Mouse (Mus musculus) bone marrow, adult 2 months (tissue): ENCODE data around the gene Cspg4. TPM values are rescaled to one million over a fixed set of nuclear protein-coding genes. Genes with fewer than 3 reads are reported as not detected.

Source experiments
- H3K27ac ChIP-seq: fragments of 200-500 bp; 2 replicates; pipeline ENCODE4 v1.5.1; 2012; ENCODE audit warnings: low read depth, mild to moderate bottlenecking, control low read depth, inconsistent platforms, low read length; ENCODE audit not compliant: control insufficient read depth, poor library complexity, insufficient read depth
- H3K4me1 ChIP-seq: fragments of 200-500 bp; 2 replicates; pipeline ENCODE4 v1.6.1; 2011; ENCODE audit warnings: low read length; ENCODE audit not compliant: control insufficient read depth, insufficient read depth
- H3K4me3 ChIP-seq: fragments of 200-500 bp; replicated peaks from 2 replicates; pipeline ENCODE3; 2011; ENCODE audit warnings: mild to moderate bottlenecking, low read depth, low read length, control low read depth; ENCODE audit not compliant: control insufficient read depth
- CTCF ChIP-seq: fragments of 200-500 bp; IDR thresholded peaks from 2 replicates; pipeline ENCODE4 v1.5.1; 2011; ENCODE audit warnings: low read length, control low read depth; ENCODE audit not compliant: control insufficient read depth, insufficient read depth
- POLR2A ChIP-seq: fragments of 200-500 bp; IDR thresholded peaks from 2 replicates; pipeline ENCODE4 v1.6.1; 2011; ENCODE audit warnings: low read depth, mild to moderate bottlenecking, control low read depth, low read length, borderline replicate concordance; ENCODE audit not compliant: control insufficient read depth
- WGBS: fragments of 180-500 bp; shearing (Covaris S2); methylation state at CpG from one replicate; pipeline ENCODE4 v1.1.7; 2018; 5-methylcytosine and 5-hydroxymethylcytosine counted together
- polyA plus RNA-seq: library from polyadenylated mRNA; stranded (reverse); fragments of >200 nt; gene quantifications from 2 replicates; pipeline ENCODE4 v1.2.4, GENCODE M21; 2011; ENCODE audit warnings: low replicate concordance; ENCODE audit not compliant: missing spikeins, insufficient read depth, insufficient read length

The Cspg4 gene
- polyA plus RNA-seq, 1 experiment, result 1.4 TPM

DNA sequence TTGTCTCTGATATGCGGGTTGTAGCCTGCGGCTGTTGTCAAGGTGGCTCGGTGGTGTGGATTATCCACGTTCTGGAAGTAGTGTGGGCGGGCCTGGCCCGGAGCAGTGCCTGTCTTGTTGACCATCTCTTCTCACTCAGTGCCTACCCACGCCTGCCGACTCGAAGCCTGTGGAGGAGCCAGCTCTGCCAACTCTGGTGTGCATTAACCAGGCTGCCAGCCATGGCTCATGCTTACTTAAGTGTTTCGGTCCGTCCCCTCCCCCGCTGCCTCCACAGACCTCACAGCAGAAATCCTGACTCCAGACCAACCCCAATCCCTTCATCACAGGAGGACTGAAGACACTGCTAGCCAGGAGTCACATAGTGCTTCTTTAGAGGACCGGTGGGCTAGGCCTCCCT lies 4.7 kb downstream of the Cspg4 start:
- H3K27ac ChIP-seq, result no peak overlapping the region
- H3K4me1 ChIP-seq, result no peaks in the 10 kb centered on the region
- TF ChIP-seq POLR2A, result no peak
- no peak for TF ChIP-seq CTCF
- no peak overlapping the region for H3K4me3 ChIP-seq
- WGBS, result 75% methylated on average over 13 of the region's 13 CpGs

DNA sequence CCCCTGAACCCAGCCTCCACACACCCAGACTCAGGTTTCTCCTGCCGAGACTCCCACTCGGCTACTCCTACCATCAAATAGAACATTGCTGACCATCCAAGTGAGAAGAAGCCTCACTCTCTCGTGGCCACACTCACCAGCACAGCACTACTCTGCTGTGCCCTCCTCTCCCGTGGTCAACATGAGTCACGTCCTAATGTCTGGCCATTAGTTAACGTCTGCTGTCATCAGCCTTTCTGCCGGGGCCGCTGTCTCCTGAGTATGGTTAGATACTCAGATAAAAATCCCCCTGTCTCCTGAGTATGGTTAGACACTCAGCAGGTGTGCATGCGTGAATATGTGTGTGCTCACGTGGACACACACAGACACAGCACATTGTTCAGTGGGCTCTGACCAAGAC lies 5.9 kb downstream of the Cspg4 start:
- Histone ChIP-seq H3K4me1 (no peaks in the 10 kb centered on the region), H3K4me3 (no peak overlapping the region), H3K27ac (no peak overlapping the region)
- no peak for TF ChIP-seq CTCF
- TF ChIP-seq POLR2A, result no peak
- WGBS, result 54% methylated on average over 10 of the region's 10 CpGs

DNA sequence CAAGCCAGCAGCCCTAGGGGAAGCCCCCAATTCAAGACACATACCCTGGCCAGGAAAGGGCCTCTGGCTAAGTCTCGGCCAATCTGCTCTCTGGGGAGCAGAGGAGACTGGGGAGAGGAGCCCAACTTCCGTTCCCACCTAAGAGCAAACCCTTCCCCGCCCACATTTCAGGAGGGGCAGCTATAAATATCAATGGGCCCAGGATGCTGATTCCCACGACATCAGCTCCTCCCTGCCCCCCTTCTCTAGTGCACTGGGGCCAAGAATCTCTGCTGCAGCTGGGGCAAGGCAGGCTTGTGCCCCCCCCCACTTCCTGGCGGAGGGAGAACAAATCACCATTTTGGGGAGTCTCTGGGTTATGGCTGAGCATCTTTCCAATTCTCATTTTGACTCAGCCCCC lies 6.4 kb downstream of the Cspg4 start:
- WGBS, result 33% methylated on average over 5 of the region's 5 CpGs
- no peak overlapping the region for H3K27ac ChIP-seq
- H3K4me3 ChIP-seq, result no peak overlapping the region
- TF ChIP-seq CTCF, result no peak
- TF ChIP-seq POLR2A, result no peak
- no peaks in the 10 kb centered on the region for H3K4me1 ChIP-seq

DNA sequence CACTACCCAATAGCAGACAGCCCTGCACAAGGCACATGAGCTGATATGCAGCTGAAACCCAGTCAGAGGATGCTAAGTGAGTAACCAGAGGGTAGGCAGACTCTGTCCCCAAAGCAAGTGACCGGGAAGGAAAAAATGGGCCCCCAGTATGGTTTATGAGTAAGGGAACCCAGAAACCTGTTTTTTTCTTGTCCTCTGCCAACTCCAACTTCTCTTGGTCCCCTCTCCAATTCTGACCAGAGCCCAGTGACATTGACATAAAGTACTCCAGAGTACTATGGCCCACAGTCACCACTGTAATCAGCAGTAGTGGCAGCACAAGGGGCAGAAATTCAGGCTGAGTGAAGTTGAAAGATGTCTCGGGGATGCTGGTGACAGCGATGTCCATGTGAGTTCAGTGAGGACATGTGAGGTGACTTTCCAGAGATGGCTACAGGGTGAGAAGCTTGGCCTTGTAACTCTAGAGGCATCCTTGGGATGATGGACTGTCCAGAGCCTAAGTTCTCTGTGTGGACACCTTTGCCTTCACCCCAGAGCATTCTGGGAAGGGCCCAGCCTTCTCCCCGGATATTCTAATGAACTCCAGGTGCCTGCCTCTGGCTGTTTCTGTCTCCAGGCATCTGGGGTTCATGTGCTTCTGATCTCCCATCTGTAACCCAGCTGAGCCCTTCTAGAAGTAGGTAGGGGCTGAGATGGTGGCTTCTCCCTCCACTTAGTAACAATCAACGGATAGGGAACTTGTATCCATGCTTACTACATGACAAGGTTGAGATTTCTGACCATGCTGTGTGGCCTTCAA lies 7.5 kb downstream of the Cspg4 start:
- WGBS, result 79% methylated on average over 5 of the region's 5 CpGs
- Histone ChIP-seq H3K27ac (no peak overlapping the region), H3K4me1 (no peaks in the 10 kb centered on the region), H3K4me3 (no peak overlapping the region)
- TF ChIP-seq CTCF (no peak), POLR2A (no peak)

DNA sequence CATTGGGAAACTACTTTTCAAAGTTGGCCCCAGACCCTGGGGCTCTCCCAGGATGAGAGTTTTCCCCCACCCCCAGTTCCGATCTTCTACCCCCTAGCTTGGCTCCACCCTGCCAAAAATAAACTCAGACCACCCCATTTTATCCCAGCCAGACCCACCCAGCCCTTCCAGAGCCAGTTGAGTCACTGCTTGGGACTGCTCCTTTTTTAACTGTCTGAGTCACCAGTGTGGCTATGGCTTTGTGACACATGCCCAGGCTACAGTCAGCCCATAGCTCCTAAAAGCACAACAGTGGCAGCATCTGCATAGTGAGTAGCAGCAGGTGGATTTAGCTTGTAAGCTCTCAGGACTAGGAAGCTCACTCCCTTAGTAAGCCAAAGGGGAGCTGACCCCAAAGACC lies 8.3 kb downstream of the Cspg4 start:
- H3K27ac ChIP-seq, result no peak overlapping the region
- TF ChIP-seq CTCF, result no peak
- no peak for TF ChIP-seq POLR2A
- no peak overlapping the region for H3K4me3 ChIP-seq
- WGBS, result 32% methylated on average over 1 of the region's 1 CpGs
- H3K4me1 ChIP-seq, result no peaks in the 10 kb centered on the region

DNA sequence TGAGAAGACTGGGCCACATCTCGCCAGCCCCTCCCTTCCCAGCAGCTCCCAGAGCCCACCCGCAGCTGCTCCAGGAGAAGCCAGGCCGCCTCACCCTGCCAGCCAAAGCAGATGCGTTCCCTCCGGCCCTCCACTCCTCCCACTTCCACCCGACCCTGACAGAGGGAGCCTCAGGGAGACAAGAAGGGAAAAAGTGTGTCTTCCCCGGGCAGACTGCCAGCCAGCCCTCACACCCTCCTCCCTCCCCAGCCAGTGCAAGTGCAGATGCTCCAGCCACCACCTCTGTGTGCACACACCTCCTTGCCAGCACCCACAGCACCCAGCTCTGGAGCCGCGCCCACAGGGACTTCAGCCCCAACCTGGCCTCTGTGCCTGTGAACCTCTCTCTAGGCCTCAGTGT lies 12.0 kb downstream of the Cspg4 start:
- Histone ChIP-seq H3K27ac (no peak overlapping the region), H3K4me1 (no peaks in the 10 kb centered on the region), H3K4me3 (no peak overlapping the region)
- TF ChIP-seq POLR2A, result no peak
- TF ChIP-seq CTCF, result no peak
- 77% methylated on average over 9 of the region's 9 CpGs for WGBS

DNA sequence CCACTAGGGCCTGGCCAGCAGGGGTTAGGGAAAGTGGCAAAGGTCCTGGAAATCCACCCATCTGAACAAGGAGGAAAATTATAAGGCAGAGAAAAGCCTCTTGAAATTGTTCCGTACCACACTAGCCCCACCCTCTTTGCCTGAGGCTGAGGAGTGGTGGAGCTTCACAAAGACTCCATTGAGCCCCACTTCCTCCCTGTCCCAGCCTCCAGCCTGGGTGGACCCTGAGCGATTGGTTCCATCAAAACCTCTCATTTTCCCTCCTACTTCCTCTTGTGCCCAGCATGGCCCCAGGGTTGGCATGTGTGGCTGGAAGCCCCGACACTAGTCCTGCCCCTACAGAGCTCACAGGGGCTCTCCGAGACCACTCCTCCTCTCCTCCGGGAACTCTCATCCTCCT lies 12.5 kb downstream of the Cspg4 start:
- TF ChIP-seq CTCF, result no peak
- TF ChIP-seq POLR2A, result no peak

DNA sequence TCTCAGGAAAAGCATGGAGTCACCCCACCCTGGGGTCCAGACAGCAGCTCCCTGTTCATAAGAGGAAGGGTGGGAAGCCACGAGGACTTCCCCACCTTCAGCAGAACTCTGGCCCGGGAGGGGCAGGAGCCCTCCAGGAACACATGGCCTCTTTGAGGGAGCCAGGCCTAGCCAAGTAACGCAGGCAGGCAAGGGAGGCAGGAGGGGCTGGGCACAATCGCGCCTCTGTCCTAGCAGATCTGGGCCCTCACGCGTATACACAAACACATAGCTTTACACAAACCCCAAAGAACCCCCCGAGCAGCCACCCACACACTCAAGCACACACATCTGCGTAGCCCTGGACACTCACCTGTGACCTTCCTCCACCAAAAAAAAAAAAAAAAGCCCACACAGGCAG lies 16.0 kb downstream of the Cspg4 start:
- TF ChIP-seq POLR2A, result no peak
- TF ChIP-seq CTCF, result no peak
- Histone ChIP-seq H3K27ac (no peak overlapping the region), H3K4me1 (no peaks in the 10 kb centered on the region), H3K4me3 (no peak overlapping the region)
- WGBS, result 57% methylated on average over 9 of the region's 9 CpGs

More for the DNA sequence above, 12.5 kb downstream of the Cspg4 start:
- WGBS, result 73% methylated on average over 5 of the region's 5 CpGs
- no peaks in the 10 kb centered on the region for H3K4me1 ChIP-seq
- H3K4me3 ChIP-seq, result no peak overlapping the region
- no peak overlapping the region for H3K27ac ChIP-seq

DNA sequence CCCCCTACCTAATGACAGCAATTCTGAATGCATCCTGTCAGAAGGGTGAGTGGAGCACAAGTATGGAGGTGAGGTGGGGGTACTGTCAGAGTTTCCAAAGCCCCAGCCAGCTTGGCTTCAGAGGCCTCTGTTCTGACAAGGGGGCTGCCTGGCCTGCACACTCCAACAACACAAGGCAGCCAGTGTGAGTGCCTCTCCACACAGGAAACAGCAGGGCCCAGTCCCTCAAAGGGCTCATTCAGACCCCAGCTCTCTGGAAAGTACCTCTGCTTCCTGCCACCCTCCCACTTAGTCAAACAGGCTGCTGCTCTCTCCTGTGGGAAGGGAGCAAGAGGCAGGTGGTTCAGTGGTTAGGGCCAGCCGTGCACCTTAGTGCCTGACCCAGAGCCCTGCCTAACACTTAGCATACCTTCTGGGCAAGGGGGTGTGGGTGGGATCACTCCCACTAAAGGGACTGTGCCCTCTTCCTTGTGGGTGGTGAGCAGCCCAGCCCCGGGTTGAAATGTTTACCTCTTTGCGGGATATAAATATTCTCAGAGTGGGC lies 16.8 kb downstream of the Cspg4 start:
- Histone ChIP-seq H3K4me3 (no peak overlapping the region), H3K4me1 (no peaks in the 10 kb centered on the region), H3K27ac (no peak overlapping the region)
- TF ChIP-seq CTCF (no peak), POLR2A (no peak)
- 54% methylated on average over 3 of the region's 3 CpGs for WGBS
